Mouse (Mus musculus) MN1 (cell line): ENCODE data around the gene Ntng1.

Experiments used
- DNase-seq: peaks from one replicate; pipeline ENCODE4 v3.0.0-alpha.2; 2016; ENCODE audit warnings: low spot score

Gene Ntng1

GRCm38 (mm10) chr3:110054125-110054524 lies 89.7 kb downstream of the Ntng1 start:
- no peak for DNase-seq

GRCm38 (mm10) chr3:110048152-110048551 lies 95.7 kb downstream of the Ntng1 start:
- no peak for DNase-seq

- no peak for DNase-seq
These were observed 97.1 kb downstream of the Ntng1 start for GRCm38 (mm10) chr3:110046750-110047149.

- DNase-seq: no peak
These were observed 99.6 kb downstream of the Ntng1 start for GRCm38 (mm10) chr3:110044209-110044608.

- DNase-seq: no peak
These were observed 100.1 kb downstream of the Ntng1 start for GRCm38 (mm10) chr3:110043641-110044187.

GRCm38 (mm10) chr3:110022783-110023599 lies 120.8 kb downstream of the Ntng1 start:
- DNase-seq: no peak

GRCm38 (mm10) chr3:110010870-110011626 lies 132.8 kb downstream of the Ntng1 start:
- DNase-seq: no peak

GRCm38 (mm10) chr3:110010441-110010840 lies 133.4 kb downstream of the Ntng1 start:
- no peak for DNase-seq

- DNase-seq: no peak
These were observed 143.5 kb downstream of the Ntng1 start for GRCm38 (mm10) chr3:110000349-110000748.

- no peak for DNase-seq
These were observed 148.2 kb downstream of the Ntng1 start for GRCm38 (mm10) chr3:109995663-109996024.

GRCm38 (mm10) chr3:109994978-109995662 lies 148.7 kb downstream of the Ntng1 start:
- DNase-seq: no peak

- DNase-seq: no peak
These were observed 159.7 kb downstream of the Ntng1 start for GRCm38 (mm10) chr3:109984086-109984485.

- DNase-seq: no peak
These were observed 166.2 kb downstream of the Ntng1 start for GRCm38 (mm10) chr3:109977614-109978013.

- DNase-seq: no peak
These were observed 168.7 kb downstream of the Ntng1 start for GRCm38 (mm10) chr3:109975106-109975505.

GRCm38 (mm10) chr3:109971465-109971864 lies 172.3 kb downstream of the Ntng1 start:
- DNase-seq: no peak

- no peak for DNase-seq
These were observed 173.6 kb downstream of the Ntng1 start for GRCm38 (mm10) chr3:109970181-109970580.

GRCm38 (mm10) chr3:109962631-109963030 lies 181.2 kb downstream of the Ntng1 start:
- DNase-seq: no peak

GRCm38 (mm10) chr3:109942960-109943359 lies 200.9 kb downstream of the Ntng1 start:
- DNase-seq: no peak

GRCm38 (mm10) chr3:109937634-109938033 lies 206.2 kb downstream of the Ntng1 start:
- no peak for DNase-seq

- no peak for DNase-seq
These were observed 207.5 kb downstream of the Ntng1 start for GRCm38 (mm10) chr3:109936275-109936674.

- no peak for DNase-seq
These were observed 211.6 kb downstream of the Ntng1 start for GRCm38 (mm10) chr3:109932261-109932660.

- DNase-seq: no peak
These were observed 212.8 kb downstream of the Ntng1 start for GRCm38 (mm10) chr3:109931021-109931420.
